ENCODE assay signal across 24 mouse cellular contexts in genomic region chr7:87762376-87762775, GRCm38 (mm10).
DNase-seq lines count a peak whose midpoint lies in the region; ATAC-seq lines count a peak whose summit lies in the region.
"Had no signal": no experiment of that assay in that cellular context is flagged by ENCODE, and none has a peak within 500 bp of the region (broad histone marks: within the 10 kb centered on the region; RNA-seq: fewer than 3 reads in every experiment).

No protein-coding gene starts in this region.

- no peaks in the 10 kb centered on the region for H3K27me3 ChIP-seq in hindbrain, embryonic 11.5 days (ENCODE audit: control insufficient read depth, insufficient read depth, low read length)
- no peaks in the 10 kb centered on the region for H3K27me3 ChIP-seq in hindbrain, embryonic 10.5 days (ENCODE audit: insufficient read depth, poor library complexity, severe bottlenecking)
- no peaks in the 10 kb centered on the region for H3K27me3 ChIP-seq in midbrain, embryonic 15.5 days (replicated peaks)
- no peaks in the 10 kb centered on the region for H3K27me3 ChIP-seq in midbrain, embryonic 11.5 days (ENCODE audit: control insufficient read depth, insufficient read depth, low read length)
- H3K27me3 ChIP-seq in midbrain, embryonic 16.5 days (ENCODE audit: control insufficient read depth, insufficient read depth, low read depth, low read length), result no peaks in the 10 kb centered on the region
- H3K27me3 ChIP-seq: embryonic facial prominence, embryonic 15.5 days; kidney, embryonic 15.5 days; liver, embryonic 13.5 days had no signal

- H3K36me3 ChIP-seq in hindbrain, embryonic 11.5 days (ENCODE audit: control insufficient read depth, insufficient read depth, low read length), result no peaks in the 10 kb centered on the region
- no peaks in the 10 kb centered on the region for H3K36me3 ChIP-seq in hindbrain, embryonic 10.5 days
- no peaks in the 10 kb centered on the region for H3K36me3 ChIP-seq in midbrain, embryonic 15.5 days (replicated peaks)
- H3K36me3 ChIP-seq in midbrain, embryonic 11.5 days (ENCODE audit: control insufficient read depth, insufficient read depth, low read length), result no peaks in the 10 kb centered on the region
- H3K36me3 ChIP-seq in midbrain, embryonic 16.5 days (ENCODE audit: control insufficient read depth, insufficient read depth, low read length), result no peaks in the 10 kb centered on the region
- H3K36me3 ChIP-seq: embryonic facial prominence, embryonic 15.5 days; kidney, embryonic 15.5 days; liver, embryonic 13.5 days had no signal

- H3K9me3 ChIP-seq in hindbrain, embryonic 11.5 days (ENCODE audit: control insufficient read depth, low read length), result no peaks in the 10 kb centered on the region
- no peaks in the 10 kb centered on the region for H3K9me3 ChIP-seq in hindbrain, embryonic 10.5 days
- H3K9me3 ChIP-seq in midbrain, embryonic 15.5 days, result no peaks in the 10 kb centered on the region
- H3K9me3 ChIP-seq in midbrain, embryonic 11.5 days (ENCODE audit: control insufficient read depth, low read length), result no peaks in the 10 kb centered on the region
- no peaks in the 10 kb centered on the region for H3K9me3 ChIP-seq in midbrain, embryonic 16.5 days (replicated peaks; ENCODE audit: control insufficient read depth, low read length, poor library complexity, severe bottlenecking)
- H3K9me3 ChIP-seq: embryonic facial prominence, embryonic 15.5 days; kidney, embryonic 15.5 days; liver, embryonic 13.5 days had no signal

- no peak overlapping the region for H3K9ac ChIP-seq in hindbrain, embryonic 11.5 days (ENCODE audit: low read depth, low read length)
- H3K9ac ChIP-seq in midbrain, embryonic 15.5 days, result no peak overlapping the region
- H3K9ac ChIP-seq in midbrain, embryonic 11.5 days (ENCODE audit: low read length), result no peak overlapping the region
- H3K9ac ChIP-seq in midbrain, embryonic 16.5 days (ENCODE audit: low read depth, low read length), result no peak overlapping the region
- H3K9ac ChIP-seq: embryonic facial prominence, embryonic 15.5 days; kidney, embryonic 15.5 days; liver, embryonic 13.5 days had no signal

- no peak overlapping the region for H3K27ac ChIP-seq in hindbrain, embryonic 11.5 days (ENCODE audit: low read depth, low read length)
- no peak overlapping the region for H3K27ac ChIP-seq in hindbrain, embryonic 10.5 days
- no peak overlapping the region for H3K27ac ChIP-seq in midbrain, embryonic 15.5 days
- no peak overlapping the region; the same call in 1 of the 2 replicates for H3K27ac ChIP-seq in midbrain, embryonic 11.5 days (ENCODE audit: low read depth, low read length)
- no peak overlapping the region for H3K27ac ChIP-seq in midbrain, embryonic 16.5 days (ENCODE audit: low read length)
- H3K27ac ChIP-seq: embryonic facial prominence, embryonic 15.5 days; kidney, embryonic 15.5 days; left cerebral cortex, adult 2 months; liver, embryonic 13.5 days had no signal

- WGBS in hindbrain, embryonic 11.5 days, result 51% methylated on average over 3 of the region's 3 CpGs
- WGBS in hindbrain, embryonic 10.5 days, result 49% methylated on average over 3 of the region's 3 CpGs
- 32% methylated on average over 3 of the region's 3 CpGs for WGBS in midbrain, embryonic 15.5 days
- WGBS in midbrain, embryonic 11.5 days, result 43% methylated on average over 3 of the region's 3 CpGs
- 36% methylated on average over 3 of the region's 3 CpGs for WGBS in midbrain, embryonic 16.5 days

- no peak overlapping the region for H3K4me3 ChIP-seq in hindbrain, embryonic 11.5 days (ENCODE audit: low read depth, low read length)
- no peak overlapping the region for H3K4me3 ChIP-seq in hindbrain, embryonic 10.5 days
- no peak overlapping the region for H3K4me3 ChIP-seq in midbrain, embryonic 15.5 days
- H3K4me3 ChIP-seq in midbrain, embryonic 11.5 days (ENCODE audit: low read depth, low read length), result no peak overlapping the region
- H3K4me3 ChIP-seq in midbrain, embryonic 16.5 days (ENCODE audit: low read depth, low read length), result no peak overlapping the region
- H3K4me3 ChIP-seq: embryonic facial prominence, embryonic 15.5 days; kidney, embryonic 15.5 days; left cerebral cortex, adult 2 months; liver, embryonic 13.5 days had no signal

- ATAC-seq in hindbrain, embryonic 11.5 days (ENCODE audit: low FRiP score), result peak; percentile 30; the same call in 1 of the 2 replicates
- ATAC-seq in midbrain, embryonic 15.5 days (replicated peaks), result 0 out of 2 replicates have a peak, but pooled peaks have one; percentile 58
- ATAC-seq in midbrain, embryonic 11.5 days (ENCODE audit: low FRiP score), result no peak
- peak; percentile 25; the same call in 1 of the 2 replicates for ATAC-seq in midbrain, embryonic 16.5 days

- peak; percentile 5 for DNase-seq in embryo, embryonic 10.5 days (ENCODE audit: low spot score)
- DNase-seq in embryo, embryonic 9.5 days (ENCODE audit: extremely low spot score), result no peak
- DNase-seq in hindbrain, embryonic 11.5 days (ENCODE audit: low spot score), result no peak
- DNase-seq in hindbrain, embryonic 10.5 days (ENCODE audit: low spot score), result no peak
- no peak for DNase-seq in midbrain, embryonic 11.5 days (ENCODE audit: low spot score, missing footprints)
- no peak for DNase-seq in heart, adult 8-10 months (ENCODE audit: low spot score)
- DNase-seq: adrenal gland, postnatal 25 days; cerebellum, adult 11 months; cerebellum, postnatal 14 days; gastrocnemius, postnatal 10 days; kidney, adult 11 months; kidney, postnatal 36 days; layer of hippocampus, adult 9-11 months; liver, embryonic 13.5 days; lung, adult 2 months; lung, postnatal 14 days; right cerebral cortex, postnatal 25 days; thymus, postnatal 25 days had no signal

- H3K4me2 ChIP-seq in hindbrain, embryonic 11.5 days (replicated peaks; ENCODE audit: low read depth, low read length), result no peak overlapping the region
- no peak overlapping the region for H3K4me2 ChIP-seq in midbrain, embryonic 15.5 days
- no peak overlapping the region for H3K4me2 ChIP-seq in midbrain, embryonic 11.5 days
- no peak overlapping the region for H3K4me2 ChIP-seq in midbrain, embryonic 16.5 days (ENCODE audit: low read length)
- H3K4me2 ChIP-seq: embryonic facial prominence, embryonic 15.5 days; heart, embryonic 11.5 days; kidney, embryonic 15.5 days; liver, embryonic 13.5 days had no signal

- H3K4me1 ChIP-seq in hindbrain, embryonic 11.5 days (replicated peaks; ENCODE audit: control insufficient read depth, insufficient read depth, low read length), result no peaks in the 10 kb centered on the region
- peaks cover 11% of the 10 kb centered on the region for H3K4me1 ChIP-seq in hindbrain, embryonic 10.5 days (replicated peaks)
- H3K4me1 ChIP-seq in midbrain, embryonic 15.5 days, result no peaks in the 10 kb centered on the region
- H3K4me1 ChIP-seq in midbrain, embryonic 11.5 days (ENCODE audit: control insufficient read depth, insufficient read depth, low read length), result no peaks in the 10 kb centered on the region
- no peaks in the 10 kb centered on the region for H3K4me1 ChIP-seq in midbrain, embryonic 16.5 days (ENCODE audit: control insufficient read depth, insufficient read depth, low read length)
- H3K4me1 ChIP-seq: embryonic facial prominence, embryonic 15.5 days; kidney, embryonic 15.5 days; liver, embryonic 13.5 days had no signal
